Mouse (Mus musculus): ENCODE data around the gene Fes. TPM values are rescaled to one million over a fixed set of nuclear protein-coding genes. Genes with fewer than 3 reads are reported as not detected.

Fes gene
- polyA plus RNA-seq, 1 experiment from 2014 or later, result 11.4 TPM

DNA sequence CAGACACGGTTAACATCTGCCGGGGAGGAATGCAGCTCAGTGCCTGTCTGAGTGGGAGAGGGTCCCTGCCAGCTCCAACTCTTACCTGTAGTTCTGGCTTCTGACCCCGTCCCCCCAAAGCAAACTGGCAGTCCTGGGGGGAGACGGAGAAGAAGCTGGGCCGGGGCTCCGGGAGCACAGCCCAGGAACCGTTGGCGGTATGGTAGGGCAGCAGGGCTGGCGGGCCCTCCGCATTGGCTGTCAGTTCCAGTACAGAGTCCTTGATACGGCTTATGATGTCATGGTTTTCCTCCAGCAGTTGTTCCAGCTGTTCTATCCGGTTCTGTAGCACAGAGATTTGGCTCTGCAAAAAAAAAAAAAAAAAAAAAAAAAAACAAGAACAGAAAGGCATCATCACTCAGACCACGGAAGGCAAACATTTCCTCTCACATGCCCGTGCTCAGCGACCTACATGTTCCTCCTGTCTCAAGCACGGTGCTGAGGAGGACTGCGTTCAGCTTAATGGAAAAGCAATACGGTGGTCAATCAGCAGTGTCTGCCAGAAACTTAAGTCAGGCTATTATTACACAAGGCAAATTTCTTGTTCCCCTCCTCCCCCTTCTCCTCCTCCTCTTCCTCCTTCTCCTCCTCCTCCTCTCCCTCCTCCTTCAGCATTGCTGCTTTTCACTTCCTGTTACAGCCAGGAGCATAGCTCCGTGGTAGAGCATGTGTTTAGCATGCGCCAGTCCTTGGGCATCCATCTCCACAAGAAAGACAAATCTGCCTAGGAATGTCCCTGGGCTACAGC is 18.9 kb downstream of the Fes start:
- no peaks in the 10 kb centered on the region for H3K9me3 ChIP-seq (ENCODE audit: control insufficient read depth, low read length)
- WGBS, result 68% methylated on average over 20 of the region's 20 CpGs
- no peak overlapping the region for H3K4me2 ChIP-seq (replicated peaks; ENCODE audit: low read depth, low read length)
- no peak overlapping the region; the same call in 1 of the 2 replicates for H3K9ac ChIP-seq (ENCODE audit: low read depth, low read length)
- H3K27me3 ChIP-seq (ENCODE audit: control insufficient read depth, insufficient read depth, low read length), result no peaks in the 10 kb centered on the region
- no peak overlapping the region for H3K4me3 ChIP-seq (ENCODE audit: low read length)
- peaks cover 8% of the 10 kb centered on the region; the same call in 1 of the 2 replicates for H3K4me1 ChIP-seq (ENCODE audit: control insufficient read depth, insufficient read depth, low read length)
- no peak for ATAC-seq (ENCODE audit: low FRiP score, low TSS enrichment)
- H3K36me3 ChIP-seq (ENCODE audit: control insufficient read depth, insufficient read depth, low read length), result peaks cover 33% of the 10 kb centered on the region
- no peak overlapping the region for H3K27ac ChIP-seq (ENCODE audit: low read depth, low read length)

- Histone ChIP-seq H3K4me1 (ENCODE audit: control insufficient read depth, insufficient read depth, low read length) (peaks cover 8% of the 10 kb centered on the region; the same call in 1 of the 2 replicates), H3K27ac (ENCODE audit: low read depth, low read length) (no peak overlapping the region), H3K27me3 (ENCODE audit: control insufficient read depth, insufficient read depth, low read length) (no peaks in the 10 kb centered on the region), H3K9me3 (ENCODE audit: control insufficient read depth, low read length) (no peaks in the 10 kb centered on the region), H3K4me2 (replicated peaks; ENCODE audit: low read depth, low read length) (no peak overlapping the region), H3K36me3 (ENCODE audit: control insufficient read depth, insufficient read depth, low read length) (peaks cover 41% of the 10 kb centered on the region), H3K4me3 (ENCODE audit: low read length) (no peak overlapping the region), H3K9ac (ENCODE audit: low read depth, low read length) (no peak overlapping the region)
- no peak for ATAC-seq (ENCODE audit: low FRiP score, low TSS enrichment)
- 88% methylated on average over 9 of the region's 9 CpGs for WGBS
Measured at GRCm38 (mm10) chr7:80368009-80368408, 19.7 kb downstream of the Fes start.

- Histone ChIP-seq H3K4me1 (ENCODE audit: control insufficient read depth, insufficient read depth, low read length) (peaks cover 8% of the 10 kb centered on the region; the same call in 1 of the 2 replicates), H3K9me3 (ENCODE audit: control insufficient read depth, low read length) (no peaks in the 10 kb centered on the region), H3K4me2 (replicated peaks; ENCODE audit: low read depth, low read length) (no peak overlapping the region), H3K27ac (ENCODE audit: low read depth, low read length) (no peak overlapping the region), H3K36me3 (ENCODE audit: control insufficient read depth, insufficient read depth, low read length) (peaks cover 49% of the 10 kb centered on the region), H3K27me3 (ENCODE audit: control insufficient read depth, insufficient read depth, low read length) (no peaks in the 10 kb centered on the region), H3K4me3 (ENCODE audit: low read length) (no peak overlapping the region), H3K9ac (ENCODE audit: low read depth, low read length) (no peak overlapping the region)
- WGBS, result 97% methylated on average over 7 of the region's 7 CpGs
- ATAC-seq (ENCODE audit: low FRiP score, low TSS enrichment), result no peak
Measured at GRCm38 (mm10) chr7:80367232-80367631, 20.5 kb downstream of the Fes start.

DNA sequence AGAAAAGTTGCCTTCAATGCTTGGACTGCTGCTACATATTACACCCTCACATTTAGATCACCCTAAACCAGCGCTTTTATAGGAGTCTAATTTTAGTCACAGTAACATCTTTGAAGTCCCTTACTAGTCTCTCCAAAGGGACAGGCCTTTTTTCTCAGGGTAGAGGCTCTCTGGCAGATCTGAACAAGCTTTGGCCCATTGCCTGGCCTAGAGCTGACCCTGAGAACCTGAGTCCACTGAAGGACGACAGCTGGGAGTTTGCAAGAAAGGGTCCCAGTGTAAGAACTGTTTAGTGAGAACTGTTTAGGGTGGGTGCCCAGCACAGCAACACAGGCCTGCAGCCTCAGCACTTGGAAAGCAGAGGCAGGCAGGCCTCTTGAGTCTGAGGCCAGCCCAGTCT is 22.0 kb downstream of the Fes start:
- Histone ChIP-seq H3K27ac (ENCODE audit: low read depth, low read length) (no peak overlapping the region), H3K9ac (ENCODE audit: low read depth, low read length) (no peak overlapping the region), H3K36me3 (ENCODE audit: control insufficient read depth, insufficient read depth, low read length) (peaks cover 64% of the 10 kb centered on the region), H3K4me2 (replicated peaks; ENCODE audit: low read depth, low read length) (no peak overlapping the region), H3K4me1 (ENCODE audit: control insufficient read depth, insufficient read depth, low read length) (peaks cover 8% of the 10 kb centered on the region; the same call in 1 of the 2 replicates), H3K27me3 (ENCODE audit: control insufficient read depth, insufficient read depth, low read length) (no peaks in the 10 kb centered on the region), H3K9me3 (ENCODE audit: control insufficient read depth, low read length) (no peaks in the 10 kb centered on the region), H3K4me3 (ENCODE audit: low read length) (no peak overlapping the region)
- ATAC-seq (ENCODE audit: low FRiP score, low TSS enrichment), result no peak
- 64% methylated on average over 2 of the region's 2 CpGs for WGBS

GRCm38 (mm10) chr7:80360435-80360834 is 27.3 kb downstream of the Fes start:
- Histone ChIP-seq H3K4me1 (ENCODE audit: control insufficient read depth, insufficient read depth, low read length) (no peaks in the 10 kb centered on the region), H3K9me3 (ENCODE audit: control insufficient read depth, low read length) (no peaks in the 10 kb centered on the region), H3K9ac (ENCODE audit: low read depth, low read length) (no peak overlapping the region), H3K4me3 (ENCODE audit: low read length) (no peak overlapping the region), H3K4me2 (replicated peaks; ENCODE audit: low read depth, low read length) (no peak overlapping the region), H3K27me3 (ENCODE audit: control insufficient read depth, insufficient read depth, low read length) (no peaks in the 10 kb centered on the region), H3K36me3 (ENCODE audit: control insufficient read depth, insufficient read depth, low read length) (peaks cover 83% of the 10 kb centered on the region), H3K27ac (ENCODE audit: low read depth, low read length) (no peak overlapping the region)
- ATAC-seq (ENCODE audit: low FRiP score, low TSS enrichment), result no peak
- WGBS, result 47% methylated on average over 3 of the region's 3 CpGs

DNA sequence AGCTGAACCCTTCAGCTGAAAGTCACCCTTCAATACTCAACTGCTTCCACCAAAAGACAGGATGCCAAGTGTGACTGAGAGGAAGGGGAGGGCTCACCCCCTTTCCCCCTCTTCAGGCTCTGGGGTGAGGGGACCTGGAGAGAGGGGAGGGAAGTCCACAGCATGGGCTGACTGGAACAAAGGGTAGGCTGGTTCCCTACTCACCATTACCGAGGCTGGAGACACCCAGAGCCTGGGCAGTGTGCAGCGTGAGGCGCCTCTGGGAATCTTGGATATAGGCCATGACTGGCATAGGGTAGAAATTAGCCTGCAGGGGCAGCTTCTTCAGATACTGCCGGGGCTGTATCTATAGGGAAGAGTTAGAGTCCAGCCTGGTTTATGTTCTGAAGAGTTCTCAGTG is 29.7 kb downstream of the Fes start:
- 78% methylated on average over 4 of the region's 4 CpGs for WGBS
- H3K4me1 ChIP-seq (ENCODE audit: control insufficient read depth, insufficient read depth, low read length), result no peaks in the 10 kb centered on the region
- H3K9me3 ChIP-seq (ENCODE audit: control insufficient read depth, low read length), result no peaks in the 10 kb centered on the region
- no peak overlapping the region for H3K9ac ChIP-seq (ENCODE audit: low read depth, low read length)
- no peak overlapping the region for H3K4me2 ChIP-seq (replicated peaks; ENCODE audit: low read depth, low read length)
- H3K27ac ChIP-seq (ENCODE audit: low read depth, low read length), result no peak overlapping the region
- H3K36me3 ChIP-seq (ENCODE audit: control insufficient read depth, insufficient read depth, low read length), result peaks cover 79% of the 10 kb centered on the region
- H3K4me3 ChIP-seq (ENCODE audit: low read length), result no peak overlapping the region
- no peaks in the 10 kb centered on the region for H3K27me3 ChIP-seq (ENCODE audit: control insufficient read depth, insufficient read depth, low read length)
- no peak for ATAC-seq (ENCODE audit: low FRiP score, low TSS enrichment)

- Histone ChIP-seq H3K9ac (ENCODE audit: low read depth, low read length) (no peak overlapping the region), H3K4me2 (replicated peaks; ENCODE audit: low read depth, low read length) (no peak overlapping the region), H3K9me3 (ENCODE audit: control insufficient read depth, low read length) (no peaks in the 10 kb centered on the region), H3K27me3 (ENCODE audit: control insufficient read depth, insufficient read depth, low read length) (no peaks in the 10 kb centered on the region), H3K4me3 (ENCODE audit: low read length) (no peak overlapping the region), H3K4me1 (ENCODE audit: control insufficient read depth, insufficient read depth, low read length) (no peaks in the 10 kb centered on the region), H3K27ac (ENCODE audit: low read depth, low read length) (0 out of 2 replicates have a peak overlapping the region, but pooled peaks have one; percentile 17), H3K36me3 (ENCODE audit: control insufficient read depth, insufficient read depth, low read length) (peaks cover 78% of the 10 kb centered on the region)
- WGBS, result 60% methylated on average over 8 of the region's 8 CpGs
- ATAC-seq (ENCODE audit: low FRiP score, low TSS enrichment), result no peak
Measured at GRCm38 (mm10) chr7:80357156-80357555, 30.6 kb downstream of the Fes start.

GRCm38 (mm10) chr7:80356351-80356750 is 31.4 kb downstream of the Fes start:
- Histone ChIP-seq H3K27me3 (ENCODE audit: control insufficient read depth, insufficient read depth, low read length) (no peaks in the 10 kb centered on the region), H3K9ac (ENCODE audit: low read depth, low read length) (0 out of 2 replicates have a peak overlapping the region, but pooled peaks have one; percentile 7), H3K4me1 (ENCODE audit: control insufficient read depth, insufficient read depth, low read length) (no peaks in the 10 kb centered on the region), H3K27ac (ENCODE audit: low read depth, low read length) (no peak overlapping the region), H3K4me2 (replicated peaks; ENCODE audit: low read depth, low read length) (no peak overlapping the region), H3K36me3 (ENCODE audit: control insufficient read depth, insufficient read depth, low read length) (peaks cover 76% of the 10 kb centered on the region), H3K9me3 (ENCODE audit: control insufficient read depth, low read length) (no peaks in the 10 kb centered on the region), H3K4me3 (ENCODE audit: low read length) (no peak overlapping the region)
- ATAC-seq (ENCODE audit: low FRiP score, low TSS enrichment), result no peak
- WGBS, result 89% methylated on average over 13 of the region's 13 CpGs

GRCm38 (mm10) chr7:80352920-80353319 is 34.8 kb downstream of the Fes start:
- 92% methylated on average over 8 of the region's 8 CpGs for WGBS
- H3K4me1 ChIP-seq (ENCODE audit: control insufficient read depth, insufficient read depth, low read length), result no peaks in the 10 kb centered on the region
- no peak overlapping the region for H3K4me3 ChIP-seq (ENCODE audit: low read length)
- H3K27me3 ChIP-seq (ENCODE audit: control insufficient read depth, insufficient read depth, low read length), result no peaks in the 10 kb centered on the region
- peaks cover 61% of the 10 kb centered on the region for H3K36me3 ChIP-seq (ENCODE audit: control insufficient read depth, insufficient read depth, low read length)
- no peaks in the 10 kb centered on the region for H3K9me3 ChIP-seq (ENCODE audit: control insufficient read depth, low read length)
- no peak overlapping the region for H3K9ac ChIP-seq (ENCODE audit: low read depth, low read length)
- no peak overlapping the region for H3K4me2 ChIP-seq (replicated peaks; ENCODE audit: low read depth, low read length)
- H3K27ac ChIP-seq (ENCODE audit: low read depth, low read length), result no peak overlapping the region
- ATAC-seq (ENCODE audit: low FRiP score, low TSS enrichment), result no peak

All from kidney, embryonic 14.5 days (tissue).